Mouse (Mus musculus) neutrophil, adult 5-6 weeks (primary cell): ENCODE measurements around the gene Igsf9b. TPM values are rescaled to one million over a fixed set of nuclear protein-coding genes. Genes with fewer than 3 reads are reported as not detected.

Source experiments
- ATAC-seq: fragments of 151-379, 151-347 bp; 2 replicates; pipeline ENCODE4 v1.8.0; 2017; ENCODE audit warnings: mild to moderate bottlenecking, moderate TSS enrichment; ENCODE audit not compliant: insufficient number of reproducible peaks, poor library complexity, low FRiP score, severe bottlenecking; ENCODE audit errors: extremely low read depth
- total RNA-seq: library from RNA; stranded (forward); fragments of 200-1000 nt; gene quantifications from 2 replicates; pipeline ENCODE4 v1.2.3, GENCODE M21; 2017

Igsf9b gene
- total RNA-seq, 1 experiment from 2014 or later: 0.12 TPM

DNA sequence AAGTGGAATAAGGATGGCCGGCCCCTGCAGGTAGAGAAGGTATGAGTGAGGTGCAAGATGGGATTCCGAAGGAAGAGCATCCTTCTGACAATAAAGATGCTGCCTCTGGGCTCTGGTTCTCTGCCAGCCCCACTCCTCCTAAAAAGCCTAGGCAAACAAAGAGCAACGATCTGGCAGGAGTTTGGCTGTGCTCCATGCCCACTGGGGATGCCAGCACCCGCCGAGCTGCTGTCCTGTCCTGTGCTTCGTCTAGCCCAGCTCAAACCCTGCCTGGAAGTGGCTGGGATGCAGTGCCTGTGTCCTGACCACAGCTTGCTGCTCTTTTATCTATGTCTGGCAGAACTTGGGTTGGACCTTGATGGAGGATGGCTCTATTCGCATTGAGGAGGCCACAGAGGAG, 23.3 kb downstream of the Igsf9b start:
- ATAC-seq: no peak

DNA sequence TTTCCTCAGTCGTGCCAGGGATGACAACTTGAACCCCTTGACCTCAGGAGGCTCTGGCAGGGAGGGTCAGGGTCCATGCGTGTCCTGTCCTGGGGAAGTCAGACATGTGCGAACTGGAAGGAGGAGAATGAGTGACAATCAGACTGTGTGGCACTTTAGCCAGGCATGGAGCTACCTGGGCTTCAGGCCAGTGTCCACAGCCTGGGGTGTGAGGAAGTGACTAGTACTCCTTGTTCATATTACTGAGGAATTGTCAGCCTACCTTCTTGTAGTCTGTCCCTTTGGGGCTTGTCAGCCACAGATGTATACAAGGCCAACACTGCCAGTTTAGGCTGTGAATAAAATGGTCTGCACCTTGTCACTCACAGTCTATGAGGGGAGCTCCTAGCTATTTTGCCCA, 24.4 kb downstream of the Igsf9b start:
- ATAC-seq: no peak

- ATAC-seq: no peak
Observed at GRCm38 (mm10) chr9:27325920-27326319, 26.9 kb downstream of the Igsf9b start.

GRCm38 (mm10) chr9:27327558-27327957, 28.6 kb downstream of the Igsf9b start:
- ATAC-seq: no peak

DNA sequence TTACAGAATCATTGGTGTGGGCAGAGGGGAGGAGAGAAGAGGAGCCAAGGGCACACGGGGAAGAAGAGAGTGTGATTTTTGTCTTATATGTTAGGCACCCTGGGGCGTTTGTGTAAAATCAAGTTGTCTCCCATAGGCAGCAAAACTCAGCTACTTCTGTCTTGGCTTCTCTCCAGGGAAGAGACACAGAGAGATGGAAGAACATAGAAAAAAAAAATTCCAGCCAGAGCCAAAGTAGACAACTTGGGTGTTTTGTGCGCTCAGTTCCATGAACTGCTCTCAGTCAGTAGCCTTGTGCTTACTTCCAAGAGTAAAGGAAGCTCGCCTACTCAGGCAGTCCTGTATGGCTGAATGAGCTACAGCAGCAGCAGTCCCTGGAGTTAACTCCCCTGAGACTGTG, 31.4 kb downstream of the Igsf9b start:
- ATAC-seq: no peak

DNA sequence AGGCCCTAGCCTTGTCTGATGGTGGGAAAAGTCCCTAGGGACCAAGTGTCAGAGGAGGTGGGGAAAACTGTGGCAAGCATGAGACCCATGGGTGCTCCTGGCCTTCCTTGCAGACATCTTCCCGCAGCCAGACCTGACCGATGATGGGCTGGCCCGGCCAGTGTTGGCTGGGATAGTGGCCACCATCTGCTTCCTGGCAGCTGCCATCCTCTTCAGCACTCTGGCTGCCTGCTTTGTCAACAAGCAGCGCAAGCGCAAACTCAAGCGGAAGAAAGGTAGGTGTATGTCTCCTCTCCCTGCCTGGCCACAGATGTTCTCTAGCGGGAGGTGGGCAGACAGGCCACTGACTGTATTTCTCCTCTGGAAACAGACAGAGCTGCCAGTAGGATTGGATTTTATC, 32.5 kb downstream of the Igsf9b start:
- no peak for ATAC-seq

DNA sequence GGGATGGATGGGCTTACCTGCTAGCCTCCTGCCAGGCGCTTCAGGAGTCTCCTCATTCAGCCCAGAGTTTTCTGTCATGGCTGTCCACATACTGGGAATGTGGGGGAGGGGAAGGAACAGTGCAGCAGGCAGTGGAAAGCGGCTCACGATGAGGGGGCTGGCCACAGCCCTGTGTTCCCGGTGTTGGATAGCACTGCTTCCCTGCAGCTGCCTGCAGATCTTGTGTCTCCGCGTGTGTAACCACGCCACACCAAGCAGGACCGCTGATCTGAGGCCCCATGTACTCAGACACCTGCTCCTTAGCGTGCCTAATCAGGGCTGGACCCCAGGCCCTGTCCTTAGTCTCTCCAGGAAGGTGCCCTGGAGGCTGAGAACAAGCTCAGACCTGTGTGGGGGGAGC, 35.9 kb downstream of the Igsf9b start:
- no peak for ATAC-seq

- no peak for ATAC-seq
Observed at GRCm38 (mm10) chr9:27336962-27337636, 38.1 kb downstream of the Igsf9b start.

GRCm38 (mm10) chr9:27339168-27339567, 40.2 kb downstream of the Igsf9b start:
- no peak for ATAC-seq

GRCm38 (mm10) chr9:27346541-27347269, 47.7 kb downstream of the Igsf9b start:
- ATAC-seq: no peak

DNA sequence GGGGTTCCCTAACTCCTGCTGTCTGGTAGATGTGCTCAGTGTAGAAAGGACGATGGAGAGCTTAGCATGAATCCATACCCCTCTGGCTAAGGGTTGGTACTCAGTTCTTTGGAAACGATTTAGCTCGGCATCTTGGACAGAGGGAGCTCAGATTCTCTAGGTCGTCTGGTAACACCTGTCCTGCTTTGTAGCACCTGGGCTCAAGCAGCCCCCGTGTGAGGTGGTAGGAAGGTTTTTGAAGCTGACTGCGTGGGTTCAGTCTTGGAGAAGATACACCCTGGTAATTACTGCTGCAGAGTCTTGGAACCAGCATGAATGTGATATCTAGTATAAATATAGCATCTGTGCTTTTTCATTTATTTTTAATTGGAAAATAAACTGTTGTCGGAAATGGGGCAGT, 54.1 kb downstream of the Igsf9b start:
- ATAC-seq: no peak

DNA sequence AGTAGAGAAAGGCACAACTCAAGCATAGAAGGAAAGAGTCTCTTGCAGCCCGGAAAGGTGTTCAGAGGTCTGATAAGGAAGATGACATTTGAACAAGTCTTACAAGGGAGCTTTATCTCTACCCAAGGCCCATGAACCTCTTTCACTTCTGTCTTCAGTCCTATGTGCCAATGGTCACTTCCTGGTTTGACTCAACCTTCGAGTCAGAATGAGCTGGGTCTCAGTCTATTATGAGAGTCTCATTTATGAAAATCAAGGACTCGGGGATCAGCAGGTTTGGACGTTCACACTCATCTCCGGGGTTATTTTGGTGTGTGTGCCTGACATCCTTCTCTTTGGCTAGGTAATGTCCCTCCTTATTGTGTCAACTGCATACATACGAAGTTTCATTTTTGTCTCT, 58.9 kb downstream of the Igsf9b start:
- ATAC-seq: no peak

DNA sequence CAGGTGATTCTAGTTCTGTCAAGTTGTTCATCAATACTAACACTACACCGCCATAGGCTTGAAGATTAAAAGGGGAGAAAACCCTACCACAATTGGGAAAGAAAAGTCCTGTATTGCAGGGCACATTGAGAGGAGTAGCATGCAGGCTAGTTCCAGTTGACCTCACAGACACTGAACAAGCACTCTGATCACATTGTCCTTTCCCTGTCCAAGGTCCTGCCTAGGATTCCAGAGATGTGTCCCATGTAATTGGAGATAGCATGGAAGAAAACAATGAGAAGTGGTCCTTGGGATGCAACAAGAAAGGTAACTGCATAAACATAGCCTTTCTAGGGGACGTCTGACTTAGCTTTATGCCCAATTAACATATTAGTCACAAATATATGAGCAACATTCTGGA, 68.2 kb downstream of the Igsf9b start:
- ATAC-seq: no peak

DNA sequence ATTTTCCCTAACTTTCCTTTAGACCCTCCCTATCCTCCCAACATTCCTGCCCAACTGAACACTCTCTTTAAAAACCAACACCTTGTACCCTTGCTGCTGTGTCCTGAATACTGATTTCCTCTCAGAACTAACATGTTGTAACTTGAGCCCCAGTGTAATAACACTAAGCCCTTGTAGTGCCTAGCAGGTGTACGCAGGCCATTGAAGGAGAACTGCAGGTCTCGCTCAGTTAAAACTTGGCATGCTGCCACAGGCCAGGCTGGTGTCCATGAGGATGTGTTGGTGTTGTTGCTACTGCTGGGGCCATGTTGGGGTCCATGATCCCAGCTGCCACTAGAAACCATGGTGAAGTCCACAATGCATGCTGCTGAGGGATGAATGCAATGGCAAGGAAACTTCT, 70.1 kb downstream of the Igsf9b start:
- no peak for ATAC-seq

- ATAC-seq: no peak
Observed at GRCm38 (mm10) chr9:27375746-27376145, 76.7 kb downstream of the Igsf9b start.

- no peak for ATAC-seq
Observed at GRCm38 (mm10) chr9:27386951-27387350, 87.9 kb downstream of the Igsf9b start.

DNA sequence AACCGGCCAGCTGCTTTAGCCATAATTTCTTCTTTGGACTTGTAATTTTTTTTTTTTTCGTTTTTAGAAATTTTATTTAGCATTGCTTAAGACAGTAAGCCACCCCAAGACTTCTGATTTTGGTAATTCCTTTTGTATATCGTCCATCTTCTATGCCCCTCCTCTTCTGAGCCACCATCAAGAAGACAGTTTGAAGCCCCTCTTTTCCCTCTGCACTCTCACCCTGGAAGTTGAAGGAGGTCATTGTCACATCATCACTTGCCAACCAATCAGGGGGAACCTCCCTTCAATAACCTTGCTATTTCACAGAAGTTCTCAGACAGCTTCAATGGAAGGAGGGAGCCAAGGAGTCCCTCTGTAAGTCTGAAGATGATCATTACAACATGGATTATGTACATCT, 97.5 kb downstream of the Igsf9b start, which contains the start of gene Spata19:
Gene Spata19, plus strand, starts transcription at position 301 of the 400 bp plus-strand sequence.
- ATAC-seq: no peak

GRCm38 (mm10) chr9:27401169-27401568, 102.2 kb downstream of the Igsf9b start:
- ATAC-seq: no peak
